Mouse (Mus musculus) heart, adult 8-10 months (tissue): ENCODE measurements around the gene Aqp6. TPM values are rescaled to one million over a fixed set of nuclear protein-coding genes. Genes with fewer than 3 reads are reported as not detected.

Experiments used
- DNase-seq: peaks from one replicate; pipeline ENCODE4 v3.0.0; 2022; ENCODE audit warnings: low spot score
- total RNA-seq, 4 experiments: library from RNA; stranded (reverse); gene quantifications; 2 replicates each; pipeline ENCODE4 v1.2.4; 2022

Gene Aqp6
- total RNA-seq, 4 experiments from 2014 or later = 0.17 to 0.41 TPM; not detected in 2

DNA sequence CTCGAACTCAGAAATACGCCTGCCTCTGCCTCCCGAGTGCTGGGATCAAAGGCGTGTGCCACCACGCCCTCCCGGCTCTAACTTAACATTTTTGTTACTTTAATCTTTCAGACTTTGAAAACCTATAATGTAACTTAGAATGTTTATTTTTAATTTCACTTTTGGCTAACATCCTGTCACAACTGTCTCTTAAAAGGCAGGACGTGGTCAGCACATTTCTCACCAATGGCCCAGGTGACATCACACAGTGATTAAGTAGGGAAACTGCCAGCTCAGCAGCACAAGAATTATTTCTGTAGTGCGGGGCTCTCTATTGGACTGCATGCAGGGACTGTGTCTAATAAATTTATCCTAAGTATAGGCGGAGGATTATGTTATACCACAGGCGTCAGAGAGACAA, 42.6 kb downstream of the Aqp6 start:
- no peak for DNase-seq

GRCm38 (mm10) chr15:99644776-99645175, 43.6 kb downstream of the Aqp6 start:
- no peak for DNase-seq

DNA sequence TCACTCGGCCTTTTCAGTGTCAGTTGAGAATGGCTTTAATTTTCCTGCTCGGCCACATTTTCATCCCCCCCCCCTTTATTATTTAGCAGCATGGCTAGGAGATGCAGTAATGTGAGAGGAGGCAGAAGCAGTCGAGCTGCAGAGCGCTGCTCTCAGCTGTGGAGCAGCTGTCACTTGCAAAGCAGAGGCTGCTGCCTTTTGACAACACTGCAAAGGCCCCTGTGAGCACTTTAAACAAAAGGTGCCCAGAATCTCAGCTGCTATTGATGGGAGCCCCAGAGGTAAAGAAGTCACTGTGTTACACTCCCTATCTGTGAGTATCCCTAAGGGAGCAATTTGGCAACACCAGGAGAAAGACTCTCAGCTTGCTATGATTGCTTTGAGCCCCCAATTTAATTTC, 47.1 kb downstream of the Aqp6 start:
- DNase-seq = no peak

DNA sequence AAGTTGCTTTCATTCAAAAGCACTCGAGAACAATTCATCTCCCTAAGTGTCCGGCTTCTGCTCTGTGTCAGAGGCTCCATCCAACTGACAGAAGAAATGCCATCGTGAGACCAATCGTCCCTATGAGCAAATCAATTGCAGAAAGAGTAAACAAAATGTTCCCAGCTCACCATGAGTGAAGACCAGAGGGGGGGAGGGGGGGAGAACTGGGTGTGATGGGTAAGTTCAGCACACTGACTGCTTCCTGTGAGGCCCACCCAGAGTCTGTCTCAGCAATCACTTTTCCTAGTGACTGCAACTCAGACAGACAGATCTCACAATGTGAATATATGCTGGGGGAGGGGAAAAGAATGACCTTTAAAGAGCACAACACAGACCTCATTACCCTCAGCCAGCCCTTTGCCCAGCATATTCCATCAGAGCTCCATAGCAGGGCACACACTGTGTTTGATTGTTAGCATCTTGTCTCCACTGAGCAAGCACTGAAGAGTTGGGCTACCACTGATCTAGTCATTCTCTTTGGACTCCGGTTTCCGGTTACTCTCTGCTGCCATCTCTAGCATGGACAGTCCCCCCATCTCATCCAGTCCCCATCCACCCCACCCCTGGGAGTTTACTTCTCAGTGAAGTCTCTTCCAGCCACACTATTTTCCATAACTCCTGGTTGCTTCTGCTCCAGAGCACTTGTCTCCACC, 48.0 kb downstream of the Aqp6 start:
- no peak for DNase-seq

GRCm38 (mm10) chr15:99650304-99650703, 49.1 kb downstream of the Aqp6 start:
- DNase-seq = no peak

- DNase-seq = peak; percentile 97
Observed at GRCm38 (mm10) chr15:99651163-99651872, 50.1 kb downstream of the Aqp6 start, which contains the start of gene Racgap1. TSS of gene Racgap1 (minus strand) at chr15:99651656.

DNA sequence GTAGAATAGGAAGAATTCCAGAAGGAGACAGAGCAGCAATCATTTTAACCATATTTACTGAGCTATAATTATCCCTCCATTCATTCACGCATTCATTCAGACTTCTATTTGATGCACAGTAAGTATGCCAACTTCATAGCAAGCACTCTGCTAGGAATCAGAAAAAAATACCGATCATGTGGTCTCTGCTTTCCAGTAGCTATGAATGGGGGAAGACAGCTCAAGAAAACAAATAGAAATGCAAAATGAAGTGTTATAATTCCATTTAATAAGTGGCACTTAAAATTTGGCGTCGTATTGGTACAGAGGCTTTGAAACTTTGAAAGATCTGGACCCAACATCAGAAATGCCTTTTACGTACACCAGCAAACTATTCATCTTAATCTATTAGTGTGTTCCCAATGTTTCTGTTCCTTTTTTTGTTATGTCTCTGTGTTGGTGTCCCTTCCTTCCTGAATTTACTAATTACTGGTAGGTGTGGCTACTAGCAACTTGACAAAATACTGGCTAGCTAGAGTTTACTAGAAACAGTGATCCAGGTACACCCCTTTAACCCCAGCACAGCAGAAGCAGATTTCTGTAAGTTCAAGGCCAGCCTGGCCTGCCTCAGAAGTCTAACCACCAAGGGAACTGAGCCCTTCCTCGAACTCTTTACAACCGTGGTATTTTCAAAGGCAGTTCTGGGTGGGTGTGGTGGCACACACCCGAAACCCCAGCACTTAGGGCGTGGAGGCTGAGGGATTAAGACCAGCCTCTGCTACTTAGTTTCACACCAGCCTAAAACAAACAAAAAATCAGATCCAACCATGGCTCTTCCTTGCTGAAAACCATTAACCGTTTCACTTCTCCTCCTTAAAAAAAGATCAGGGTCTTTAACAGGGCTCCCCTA, 51.0 kb downstream of the Aqp6 start:
- no peak for DNase-seq

- no peak for DNase-seq
Observed at GRCm38 (mm10) chr15:99653291-99653690, 52.1 kb downstream of the Aqp6 start.

- DNase-seq = no peak
Observed at GRCm38 (mm10) chr15:99653876-99654275, 52.7 kb downstream of the Aqp6 start.

Other genes starting within 250 kb of the Aqp6 start
- 10 to 100 TPM; 13.2 to 17.9 (median 15.8) TPM for gene Fmnl3, start 230.9 kb upstream of the Aqp6 start, total RNA-seq
- 100 to 1,000 TPM; 230 to 269 (median 248) TPM for gene Tmbim6, start 208.5 kb upstream of the Aqp6 start, total RNA-seq
- 1 to 10 TPM; 3.2 to 5.2 (median 4.4) TPM for gene Nckap5l, start 143.7 kb upstream of the Aqp6 start, total RNA-seq
- gene Bcdin3d, start 126.7 kb upstream of the Aqp6 start, total RNA-seq = 1 to 10 TPM; 3.0 to 3.4 (median 3.3) TPM
- under 1 TPM in 3 of 4 experiments, not detected in 1; 0.13 to 0.25 (median 0.14) TPM for gene Faim2, start 73.2 kb upstream of the Aqp6 start, total RNA-seq
- gene Aqp2, start 22.3 kb upstream of the Aqp6 start, total RNA-seq = not detected
- under 1 TPM in 3 of 4 experiments, not detected in 1; 0.26 to 0.57 (median 0.37) TPM for gene Aqp5, start 10.6 kb upstream of the Aqp6 start, total RNA-seq
- gene Racgap1, start 50.3 kb downstream of the Aqp6 start, total RNA-seq = 1 to 10 TPM in 1 of 4 experiments, under 1 TPM in 3; 0.46 to 1.6 (median 0.99) TPM
- gene Asic1, start 69.0 kb downstream of the Aqp6 start, total RNA-seq = under 1 TPM; 0.14 to 0.56 (median 0.35) TPM
- gene Smarcd1, start 100.7 kb downstream of the Aqp6 start, total RNA-seq = 10 to 100 TPM; 21.7 to 25.8 (median 24.5) TPM
- 1 to 10 TPM; 2.4 to 3.3 (median 2.9) TPM for gene Gm17349, start 104.1 kb downstream of the Aqp6 start, total RNA-seq
- gene Gpd1, start 116.1 kb downstream of the Aqp6 start, total RNA-seq = 10 to 100 TPM; 38.6 to 59.0 (median 49.5) TPM
- gene Cox14, start 124.2 kb downstream of the Aqp6 start, total RNA-seq = 100 to 1,000 TPM; 240 to 284 (median 258) TPM
- gene Cers5, start 171.5 kb downstream of the Aqp6 start, total RNA-seq = 10 to 100 TPM; 17.8 to 23.6 (median 18.1) TPM